Mouse (Mus musculus): ENCODE results near the gene Map4k5.

Gene Map4k5

DNA sequence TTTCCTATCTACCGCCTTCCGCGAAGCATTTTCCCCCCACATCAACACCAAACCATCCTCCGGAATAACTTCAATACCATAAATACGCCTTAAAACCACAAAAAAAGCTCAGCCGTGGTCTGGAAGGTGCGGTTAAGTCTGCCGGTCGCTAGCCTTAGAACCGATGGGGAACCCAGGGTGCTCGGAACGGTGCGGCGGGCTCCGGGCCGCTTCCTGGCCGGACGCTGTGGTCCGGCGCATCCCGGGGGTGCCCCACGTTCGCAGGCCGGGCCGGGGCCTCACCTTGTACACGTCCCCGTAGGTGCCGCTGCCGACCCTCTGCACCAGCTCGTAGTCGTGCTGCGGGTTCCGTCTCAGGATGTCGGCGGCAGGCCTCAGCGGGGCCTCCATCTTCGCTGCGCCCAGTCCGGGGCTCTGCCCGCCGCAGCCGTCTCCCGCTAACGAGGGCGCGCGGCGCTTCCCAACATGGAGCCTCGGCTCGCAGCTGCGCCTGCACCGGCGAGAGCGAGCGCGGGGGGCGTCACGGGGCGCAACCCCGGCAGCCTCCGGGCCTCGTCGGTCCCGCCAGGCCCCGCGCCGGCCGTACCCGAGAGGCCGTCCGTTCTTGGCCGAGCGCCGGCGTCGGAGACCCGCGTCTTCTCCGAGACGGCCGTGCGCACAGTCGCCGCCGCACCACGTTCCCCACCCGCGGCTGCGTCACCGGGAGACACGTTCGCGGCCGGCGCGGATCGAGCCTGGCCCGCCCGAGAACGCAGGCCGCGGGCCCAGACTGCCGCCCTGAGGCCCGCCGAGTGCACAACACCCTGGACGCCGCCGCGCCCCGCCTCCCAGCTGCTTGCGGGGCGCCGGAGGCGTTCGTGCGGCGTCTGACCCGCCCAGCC lies at the start of gene Map4k5, which contains the start of gene Atl1:
Gene Map4k5, minus strand, starts transcription at position 830 of the 881 bp plus-strand sequence.
Gene Atl1, plus strand, starts transcription at position 244 of the 881 bp plus-strand sequence.
- in situ Hi-C loops (cut with MboI, MseI) = loop anchor here in 1 of 2 experiments (25.0 kb wide), 1 partner anchor 1945 kb away; the partner anchor contains the start of gene Daam1

- in situ Hi-C loops (cut with MboI, MseI) = no loop called here
Observed at GRCm38 (mm10) chr12:69941655-69942329, 48.8 kb upstream of the Map4k5 start.

DNA sequence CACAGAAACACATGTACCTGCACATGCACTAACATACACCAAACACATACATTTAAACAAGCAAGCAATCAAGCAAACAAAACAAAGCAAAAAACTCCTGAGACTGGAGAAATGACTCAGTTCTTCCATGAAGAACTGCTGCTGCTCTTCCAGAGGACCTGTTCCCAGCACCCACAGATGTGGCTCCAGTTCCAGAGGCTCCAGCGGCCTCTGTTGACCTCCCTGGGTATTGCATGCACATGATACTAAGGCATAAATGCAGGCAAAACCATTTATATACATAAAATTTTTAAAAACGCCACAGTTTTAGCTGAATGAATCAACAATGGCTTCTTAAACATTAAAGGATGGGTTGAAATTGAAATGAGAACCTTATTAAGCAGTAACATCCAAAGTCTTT lies 46.3 kb upstream of the Map4k5 start:
- in situ Hi-C loops (cut with MboI, MseI) = no loop called here

GRCm38 (mm10) chr12:69937731-69938130 lies 44.7 kb upstream of the Map4k5 start:
- in situ Hi-C loops (cut with MboI, MseI) = no loop called here

DNA sequence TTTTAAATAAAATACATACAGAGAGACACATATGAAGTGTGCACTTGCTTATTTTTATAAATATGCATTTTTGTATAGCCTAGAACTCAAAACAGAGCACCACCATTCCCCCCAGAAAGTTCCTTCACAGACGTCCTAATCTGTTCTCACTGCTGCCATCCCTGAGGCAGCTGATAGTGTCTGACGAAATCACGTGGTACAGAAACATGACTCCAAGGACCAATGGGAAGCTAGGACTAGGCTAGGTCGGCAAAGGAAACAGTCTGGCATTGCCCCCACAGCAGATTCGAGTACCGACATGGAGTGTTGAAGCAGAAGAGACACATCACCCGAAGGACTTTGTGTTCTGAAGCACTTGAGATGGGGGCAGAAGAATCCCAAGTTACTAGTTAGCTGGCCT lies 33.7 kb upstream of the Map4k5 start:
- in situ Hi-C loops (cut with MboI, MseI) = no loop called here

- in situ Hi-C loops (cut with MboI, MseI) = no loop called here
Observed at GRCm38 (mm10) chr12:69924012-69924411, 31.0 kb upstream of the Map4k5 start.

DNA sequence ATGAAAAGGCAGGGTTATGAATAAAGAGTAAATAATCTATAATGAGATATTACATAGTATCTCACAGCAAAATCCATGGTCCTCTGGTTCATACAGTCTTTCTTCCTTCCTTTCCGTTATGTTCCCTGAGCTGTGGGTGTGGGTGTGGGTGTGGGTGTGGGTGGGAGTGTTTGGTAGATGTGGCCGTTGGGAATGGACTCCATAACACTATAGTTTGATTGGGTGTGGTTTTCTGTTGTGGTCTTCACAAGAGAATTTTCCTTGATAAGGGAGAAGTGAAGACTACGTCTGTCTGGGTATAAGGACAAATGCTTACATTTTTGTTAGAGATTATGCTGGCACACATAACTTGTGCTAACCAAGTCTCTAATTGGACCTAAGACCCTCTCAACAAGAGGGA lies 30.6 kb upstream of the Map4k5 start:
- in situ Hi-C loops (cut with MboI, MseI) = no loop called here

- in situ Hi-C loops (cut with MboI, MseI) = no loop called here
Observed at GRCm38 (mm10) chr12:69923128-69923527, 30.1 kb upstream of the Map4k5 start.

DNA sequence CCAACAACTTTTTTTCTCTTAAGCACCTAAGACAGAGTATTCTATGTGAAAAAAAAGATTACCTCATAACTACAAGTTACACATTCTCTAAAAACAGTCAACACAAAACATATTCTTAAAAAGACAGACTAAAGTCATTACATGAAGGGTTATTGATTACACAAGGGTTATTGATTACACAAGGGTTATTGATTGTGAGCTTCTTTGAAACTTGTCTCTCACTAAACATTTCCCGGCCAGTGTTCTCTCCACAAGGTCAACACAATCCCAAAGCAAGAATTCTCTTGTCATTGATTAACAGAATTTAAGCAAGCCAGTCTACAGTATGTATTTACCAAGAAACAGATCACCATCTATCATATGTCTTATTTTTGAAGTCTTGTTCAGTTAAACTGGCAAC lies 29.1 kb upstream of the Map4k5 start:
- in situ Hi-C loops (cut with MboI, MseI) = no loop called here

DNA sequence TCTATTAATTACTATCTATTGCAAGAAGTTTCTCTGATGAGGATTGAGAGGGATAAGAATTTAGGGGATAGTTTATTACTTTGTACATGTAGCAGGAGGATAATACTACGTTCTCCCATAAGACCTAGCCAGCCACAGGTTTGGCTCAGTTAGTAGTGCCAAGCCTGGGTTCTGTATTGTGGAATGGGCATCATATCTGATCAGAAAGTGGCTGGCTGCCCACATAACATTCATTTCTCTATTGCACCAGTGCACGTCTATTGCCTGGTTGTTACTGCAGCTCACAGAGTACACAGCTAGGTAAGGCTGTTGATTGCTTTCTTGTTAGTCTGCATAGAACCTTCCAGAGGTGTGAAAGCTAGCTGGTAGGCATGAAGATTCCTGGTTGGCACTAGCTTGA lies 24.9 kb upstream of the Map4k5 start:
- in situ Hi-C loops (cut with MboI, MseI) = no loop called here

DNA sequence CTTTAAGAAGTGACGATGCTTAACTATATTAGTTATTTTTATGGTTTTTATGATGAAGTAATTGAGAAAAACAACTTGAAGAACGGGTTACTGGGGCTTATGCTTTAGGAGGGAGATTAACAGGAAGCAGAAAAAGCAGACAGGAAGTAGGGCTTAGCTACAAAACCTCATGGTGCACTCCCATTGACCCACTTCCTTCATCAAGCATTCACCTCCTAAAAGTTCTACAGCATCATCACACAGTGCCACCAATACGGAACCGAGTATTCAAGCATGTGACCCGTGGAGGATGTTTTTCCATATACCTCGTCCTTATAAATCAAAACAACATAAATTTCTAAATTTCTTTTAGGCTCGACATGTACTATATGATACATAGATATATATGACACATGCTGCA lies 19.7 kb upstream of the Map4k5 start:
- in situ Hi-C loops (cut with MboI, MseI) = no loop called here

DNA sequence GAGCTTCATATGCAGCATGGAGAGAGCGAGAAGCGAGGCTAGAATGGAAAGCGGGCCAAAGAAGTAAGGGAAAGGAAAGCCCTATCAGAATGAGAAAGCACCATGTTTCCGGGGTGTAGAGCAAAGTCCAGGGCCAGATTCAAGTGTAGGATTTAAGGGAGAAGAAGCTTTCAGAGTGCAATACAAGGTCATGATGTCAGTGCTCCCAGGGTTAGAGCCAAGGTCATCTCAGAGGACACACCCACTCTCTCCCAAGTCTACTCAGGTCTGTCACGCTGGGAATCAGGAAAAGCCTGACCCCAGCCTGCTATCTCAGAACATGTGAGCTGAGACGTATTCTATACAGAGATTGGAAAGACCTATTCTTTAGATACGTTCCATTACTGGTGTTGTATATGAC lies 18.9 kb upstream of the Map4k5 start:
- in situ Hi-C loops (cut with MboI, MseI) = no loop called here

DNA sequence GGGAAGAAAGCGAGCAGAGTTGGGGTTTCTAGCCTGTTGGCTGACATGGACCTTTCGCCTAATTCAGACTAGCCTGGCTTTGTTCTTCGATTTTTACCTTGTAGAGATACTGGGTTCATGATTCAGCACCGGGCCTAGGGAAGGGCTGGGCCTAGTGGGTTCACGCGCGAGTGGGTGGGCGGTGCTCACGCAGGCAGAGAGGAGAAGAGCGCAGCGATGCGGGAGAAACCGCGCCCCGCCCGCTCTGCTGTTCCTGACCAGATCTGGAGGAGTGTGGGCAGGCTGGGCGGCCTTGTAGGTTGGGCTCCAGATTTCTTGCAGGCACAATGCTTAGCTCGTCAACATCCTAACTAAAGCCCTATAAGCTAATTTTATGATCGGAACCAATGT lies 15.5 kb upstream of the Map4k5 start:
- in situ Hi-C loops (cut with MboI, MseI) = loop anchor here in 1 of 2 experiments (5.0 kb wide), 1 partner anchor 146 kb away; no protein-coding TSS in a partner anchor

DNA sequence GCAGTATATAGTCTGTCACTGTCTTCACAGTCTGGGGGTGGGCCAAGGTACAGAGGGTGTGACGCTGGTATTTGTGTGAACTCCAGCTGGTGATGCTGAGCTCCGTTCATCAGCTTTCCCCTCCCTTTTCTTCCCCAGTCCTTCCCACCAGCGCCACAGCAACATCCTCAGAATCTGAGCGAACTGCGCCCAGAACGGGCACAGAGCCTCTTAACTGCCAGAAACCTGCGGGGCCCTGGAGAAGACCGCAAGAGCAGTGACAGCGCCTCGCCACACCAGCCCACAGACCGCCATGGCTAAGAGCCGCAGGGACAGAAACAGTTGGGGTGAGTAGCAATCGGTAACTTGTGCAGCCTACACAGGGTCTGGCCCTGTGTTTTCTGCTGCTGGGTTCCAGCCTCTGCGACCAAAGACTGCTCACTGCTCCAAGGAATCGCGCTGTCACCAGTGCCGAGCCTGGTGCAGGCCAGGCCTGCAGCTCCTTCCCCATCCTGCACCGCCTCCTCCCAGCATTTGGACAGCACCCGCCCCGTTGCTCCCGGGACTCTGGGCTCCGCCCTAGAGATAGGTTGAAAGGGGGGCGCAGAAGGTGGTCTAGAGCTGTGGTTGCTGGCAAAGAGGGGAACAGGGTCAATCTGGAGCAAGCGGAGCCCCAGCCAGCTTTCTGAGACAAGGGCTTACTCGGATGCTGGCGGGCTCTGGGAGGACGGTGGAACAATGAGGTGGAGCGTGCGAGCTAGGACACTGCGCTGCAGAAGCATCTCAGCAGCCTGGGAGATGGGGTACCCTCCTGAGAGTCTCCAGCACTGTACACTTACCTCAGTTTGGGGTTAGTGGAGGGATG lies 14.9 kb upstream of the Map4k5 start:
- in situ Hi-C loops (cut with MboI, MseI) = loop anchor here in 1 of 2 experiments (5.0 kb wide), 1 partner anchor 146 kb away; no protein-coding TSS in a partner anchor

- in situ Hi-C loops (cut with MboI, MseI) = loop anchor here in 1 of 2 experiments (5.0 kb wide), 1 partner anchor 143 kb away; no protein-coding TSS in a partner anchor
Observed at GRCm38 (mm10) chr12:69904991-69905390, 12.0 kb upstream of the Map4k5 start.

DNA sequence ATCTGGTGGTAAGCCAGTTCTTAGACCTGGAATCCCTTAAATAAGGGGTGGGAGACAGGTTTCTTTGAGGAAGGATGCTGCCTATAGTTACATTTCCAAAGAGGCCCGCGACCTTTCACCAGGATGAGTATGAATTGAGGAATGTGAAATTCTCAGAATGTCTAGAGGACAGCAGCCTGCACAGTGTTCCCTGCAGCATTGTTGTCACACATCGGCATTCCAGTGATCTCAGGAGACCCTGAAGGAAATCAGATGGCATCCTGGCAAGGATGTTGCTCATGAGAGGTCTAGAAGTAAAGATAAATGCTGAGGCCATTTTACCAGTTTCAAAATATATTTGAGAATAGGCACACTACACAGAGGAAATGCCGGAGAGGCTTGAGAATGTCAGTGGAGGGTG lies 5.1 kb upstream of the Map4k5 start:
- in situ Hi-C loops (cut with MboI, MseI) = loop anchor here in 1 of 2 experiments (5.0 to 25.0 kb wide), 2 partner anchors 146 to 1939 kb away; partner anchors contain the start of gene Daam1

GRCm38 (mm10) chr12:69895046-69895445 lies 2.0 kb upstream of the Map4k5 start:
- in situ Hi-C loops (cut with MboI, MseI) = loop anchor here in 1 of 2 experiments (5.0 to 25.0 kb wide), 2 partner anchors 143 to 1942 kb away; partner anchors contain the start of gene Daam1

GRCm38 (mm10) chr12:69893927-69894326 lies 927 bp upstream of the Map4k5 start:
- in situ Hi-C loops (cut with MboI, MseI) = loop anchor here in 1 of 2 experiments (25.0 kb wide), 1 partner anchor 1943 kb away; the partner anchor contains the start of gene Daam1

DNA sequence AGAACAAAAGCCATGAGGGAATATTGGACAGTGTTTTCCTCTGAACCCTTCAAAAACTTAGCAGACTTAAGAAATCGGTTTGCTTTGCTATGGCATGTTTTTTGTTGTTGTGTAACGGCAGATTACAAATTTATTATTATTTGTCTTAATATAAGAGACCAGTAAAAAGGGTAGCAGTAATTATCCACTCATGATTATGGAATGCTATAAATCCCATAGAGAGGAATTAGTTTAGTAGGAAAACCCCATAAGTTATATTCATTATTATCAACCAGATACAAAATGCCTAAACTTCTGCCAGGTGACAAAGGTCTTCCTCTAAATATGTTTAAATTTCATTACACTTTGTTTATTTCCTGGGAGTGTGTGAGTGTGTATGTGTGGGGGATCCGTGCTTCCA lies 1.3 kb downstream of the Map4k5 start:
- in situ Hi-C loops (cut with MboI, MseI) = loop anchor here in 1 of 2 experiments (25.0 kb wide), 1 partner anchor 1946 kb away; the partner anchor contains the start of gene Daam1

DNA sequence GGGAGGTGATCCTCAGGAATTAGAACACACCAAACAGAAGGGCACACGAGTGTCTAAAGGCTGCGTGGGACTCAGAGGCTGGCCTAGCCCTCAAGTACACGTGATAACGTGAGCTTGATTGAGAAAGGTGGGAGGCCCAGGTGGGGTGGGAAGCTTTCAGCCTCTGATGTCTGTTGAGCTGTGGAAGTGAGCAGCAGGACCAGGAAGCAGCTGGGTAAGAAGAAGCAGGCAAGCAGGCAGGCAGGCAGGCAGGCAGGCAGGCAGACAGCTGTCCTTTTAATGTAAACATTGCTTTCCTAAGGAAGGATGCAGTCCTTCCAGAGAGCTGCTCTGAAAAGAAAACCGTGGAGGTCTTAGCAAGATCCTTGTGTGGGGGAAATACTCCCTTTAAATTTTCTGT lies 2.5 kb downstream of the Map4k5 start:
- in situ Hi-C loops (cut with MboI, MseI) = loop anchor here in 1 of 2 experiments (25.0 kb wide), 1 partner anchor 1947 kb away; the partner anchor contains the start of gene Daam1

- in situ Hi-C loops (cut with MboI, MseI) = loop anchor here in 1 of 2 experiments (25.0 kb wide), 1 partner anchor 1947 kb away; the partner anchor contains the start of gene Daam1
Observed at GRCm38 (mm10) chr12:69890051-69890450, 2.9 kb downstream of the Map4k5 start.

Measured in T-helper 17 cell (primary cell).